Mouse (Mus musculus) heart, postnatal 10 days (tissue): ENCODE measurements around the gene Eln. TPM values are rescaled to one million over a fixed set of nuclear protein-coding genes. Genes with fewer than 3 reads are reported as not detected.

Source experiments
- DNase-seq, 2 experiments: peaks; one replicate each; pipeline ENCODE4 v3.0.0; 2021
- intact Hi-C: fragments of 180-260 bp; cut with DNase I; formaldehyde crosslinking; loops from one replicate; pipeline ENCODE4 v1.15.1; 2025
- total RNA-seq, 2 experiments: library from RNA; stranded (reverse); gene quantifications; 2 replicates each; pipeline ENCODE4 v1.2.3; 2021

The Eln gene
- 100 to 1,000 TPM; 610 to 981 TPM for total RNA-seq

DNA sequence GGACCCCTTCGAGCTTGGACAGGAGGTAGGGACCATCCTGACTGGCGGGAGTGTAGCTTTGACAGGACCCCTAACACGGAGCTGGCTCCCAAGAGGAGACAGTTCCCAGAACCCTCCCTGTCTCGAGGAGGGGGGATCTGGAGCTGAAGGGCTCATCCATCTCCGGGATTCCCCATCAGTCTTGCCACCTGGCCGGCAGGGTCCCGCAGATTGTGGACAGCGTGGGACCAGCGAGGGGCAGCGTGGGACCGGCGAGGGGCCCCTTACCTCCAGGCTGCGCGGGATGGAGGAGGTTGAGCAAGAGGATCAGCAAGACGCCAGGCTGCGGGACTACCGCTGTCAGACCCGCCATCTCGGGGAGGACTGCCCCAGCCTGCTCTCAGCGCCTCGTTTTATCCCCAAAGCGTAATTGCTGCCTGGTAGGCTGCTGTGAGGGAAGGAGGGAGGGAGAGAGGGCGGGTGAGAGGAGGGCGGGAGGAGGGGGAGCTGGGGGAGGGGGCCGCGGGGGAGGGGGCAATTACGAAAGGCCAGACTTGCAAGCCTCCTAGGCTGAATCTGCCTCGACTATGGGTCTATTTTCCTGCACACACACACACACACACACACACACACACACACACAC is at the start of gene Eln:
Gene Eln, minus strand, starts transcription at position 434 of the 622 bp plus-strand sequence.
- DNase-seq = peak; percentile 67 to 68
- intact Hi-C loops = loop anchor here (5.0 kb wide), 1 partner anchor 220 kb away; no protein-coding TSS in a partner anchor

DNA sequence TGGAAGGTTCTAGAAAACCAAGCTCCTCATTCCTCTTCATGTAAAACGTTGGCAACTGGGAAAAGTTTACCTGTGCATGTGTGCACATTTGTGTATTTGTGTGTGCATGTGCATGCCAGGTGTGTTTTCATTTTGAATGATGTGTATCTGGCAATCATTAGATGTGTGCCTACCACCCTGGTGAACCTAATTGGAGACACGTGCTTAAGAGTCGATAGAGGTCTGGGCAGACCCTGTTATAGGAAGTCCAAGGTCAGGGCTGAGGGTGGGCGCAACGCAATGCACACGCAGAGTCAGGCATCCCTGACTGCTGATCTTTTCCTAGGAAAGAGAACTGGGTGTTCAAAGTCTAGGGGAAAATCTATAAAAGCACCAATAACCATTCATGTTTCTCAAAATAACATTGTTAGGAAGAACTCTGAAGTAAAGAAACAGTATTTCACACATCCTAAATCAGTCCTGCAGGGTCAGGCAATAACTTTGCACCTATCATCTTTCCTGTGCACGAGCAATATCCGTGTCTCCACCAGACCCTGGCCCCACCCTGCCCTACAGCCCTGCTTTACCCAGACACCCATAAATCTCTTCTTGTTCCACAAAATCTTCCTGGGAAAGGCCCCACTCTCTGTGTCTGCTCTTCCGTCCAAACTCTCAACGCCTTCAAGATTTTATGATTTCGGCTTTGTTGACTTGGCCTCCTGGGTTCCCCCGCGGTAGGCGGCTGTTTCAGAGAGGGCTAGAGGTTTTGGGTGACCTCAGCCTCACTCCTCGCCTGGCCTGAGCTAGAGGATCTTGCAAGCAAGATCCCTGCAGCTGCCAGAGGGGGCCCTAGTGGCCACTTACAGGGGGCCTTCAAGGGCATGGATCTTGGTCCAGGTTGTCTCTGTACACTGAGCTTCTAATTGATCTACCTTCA is 43.2 kb upstream of the Eln start:
- intact Hi-C loops = no loop called here
- DNase-seq = no peak

GRCm38 (mm10) chr5:134788237-134788636 is 41.1 kb upstream of the Eln start:
- peak; percentile 88 to 89 for DNase-seq
- intact Hi-C loops = loop anchor here (5.0 kb wide), 1 partner anchor 79 kb away; no protein-coding TSS in a partner anchor

DNA sequence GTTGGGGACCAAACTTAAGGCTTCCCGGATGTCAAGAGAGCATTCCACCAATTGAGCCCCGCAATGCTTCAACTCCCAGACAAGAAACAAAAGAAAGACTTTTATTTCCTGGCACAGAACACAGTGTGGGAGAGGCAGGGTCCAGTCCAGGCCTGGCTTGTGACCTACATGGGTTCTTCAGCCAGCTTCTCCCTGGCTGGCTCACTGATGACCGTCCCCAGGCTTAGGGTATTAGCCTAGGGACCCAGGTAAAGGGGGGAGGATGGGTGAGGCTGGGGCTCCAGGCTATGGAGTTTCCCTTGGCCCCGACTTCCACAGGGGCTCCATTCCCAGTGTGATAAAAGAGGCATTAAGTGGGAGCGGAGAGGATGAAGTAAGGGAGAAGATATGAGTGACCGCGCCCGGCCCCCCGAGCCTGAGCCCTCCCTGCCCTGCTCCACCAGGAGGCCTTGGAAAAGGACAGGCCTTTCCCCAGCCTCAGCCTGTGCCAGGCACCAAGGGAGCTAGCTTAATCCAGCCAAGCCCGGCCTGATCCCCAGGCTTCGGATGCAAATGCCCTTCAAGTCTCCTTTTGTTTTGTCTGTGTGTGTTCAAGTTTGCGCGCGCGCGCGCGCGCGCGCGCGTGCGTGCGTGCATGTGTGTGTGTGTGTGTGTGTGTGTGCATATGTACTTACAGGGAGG is 38.7 kb upstream of the Eln start:
- DNase-seq = peak; percentile 58 to 59
- intact Hi-C loops = loop anchor here (5.0 kb wide), 1 partner anchor 81 kb away; no protein-coding TSS in a partner anchor

DNA sequence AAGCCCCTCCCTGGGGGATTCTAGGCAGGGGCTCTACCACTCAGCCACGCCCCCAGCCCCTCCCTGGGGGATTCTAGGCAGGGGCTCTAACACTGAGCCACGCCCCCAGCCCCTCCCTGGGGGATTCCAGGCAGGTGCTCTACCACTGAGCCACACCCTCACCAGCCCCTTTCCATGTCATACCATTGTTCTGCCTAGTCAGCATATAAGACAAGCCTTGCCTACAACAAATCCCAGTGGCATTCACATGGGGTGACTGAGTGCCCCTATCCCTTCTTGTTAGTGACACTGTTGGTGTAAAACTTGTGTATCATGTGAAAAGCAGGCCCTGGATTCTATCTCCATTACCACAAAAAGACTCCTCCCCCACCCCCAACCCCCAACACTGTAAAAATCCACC is 36.7 kb upstream of the Eln start:
- no peak for DNase-seq
- intact Hi-C loops = no loop called here

DNA sequence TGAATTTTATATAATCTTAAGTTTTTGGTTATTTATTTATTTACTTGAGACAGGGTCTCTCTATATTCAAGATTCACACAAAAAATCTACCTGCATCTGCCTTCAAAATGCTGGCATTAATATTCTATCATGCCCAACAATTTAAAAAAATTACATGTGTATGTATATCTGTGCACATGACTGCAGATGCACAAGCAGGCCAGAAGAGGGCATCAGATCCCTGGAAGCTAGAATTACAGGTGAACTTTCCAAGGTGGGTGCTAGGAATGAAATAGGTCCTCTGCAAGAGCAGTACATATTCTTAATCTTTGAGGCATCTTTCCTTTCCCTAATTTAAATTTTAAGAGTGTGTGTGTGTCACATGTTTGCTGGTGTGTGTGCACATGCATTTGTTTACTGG is 33.8 kb upstream of the Eln start:
- DNase-seq = no peak
- intact Hi-C loops = no loop called here

- no peak for DNase-seq
- intact Hi-C loops = no loop called here
Measured at GRCm38 (mm10) chr5:134780146-134780545, 33.0 kb upstream of the Eln start.

DNA sequence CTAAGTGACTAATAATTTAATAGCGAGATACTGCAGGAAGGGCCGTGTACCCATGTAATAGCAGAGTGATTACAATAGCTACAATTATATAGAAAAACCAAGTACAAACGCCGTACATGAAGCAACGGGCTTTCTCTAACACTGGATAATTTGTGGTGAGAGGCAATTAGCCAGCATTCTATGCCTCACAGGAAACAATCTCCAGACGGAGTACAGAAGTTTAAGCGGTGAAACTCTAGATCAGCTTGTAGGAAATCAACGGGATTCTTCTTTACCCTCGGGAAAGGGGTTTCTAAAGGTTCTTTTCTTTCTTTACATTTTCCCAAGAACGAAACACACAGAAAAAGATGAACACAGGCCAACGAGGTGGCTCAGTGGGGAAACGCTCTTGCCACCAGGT is 29.4 kb upstream of the Eln start:
- no peak for DNase-seq
- intact Hi-C loops = no loop called here

DNA sequence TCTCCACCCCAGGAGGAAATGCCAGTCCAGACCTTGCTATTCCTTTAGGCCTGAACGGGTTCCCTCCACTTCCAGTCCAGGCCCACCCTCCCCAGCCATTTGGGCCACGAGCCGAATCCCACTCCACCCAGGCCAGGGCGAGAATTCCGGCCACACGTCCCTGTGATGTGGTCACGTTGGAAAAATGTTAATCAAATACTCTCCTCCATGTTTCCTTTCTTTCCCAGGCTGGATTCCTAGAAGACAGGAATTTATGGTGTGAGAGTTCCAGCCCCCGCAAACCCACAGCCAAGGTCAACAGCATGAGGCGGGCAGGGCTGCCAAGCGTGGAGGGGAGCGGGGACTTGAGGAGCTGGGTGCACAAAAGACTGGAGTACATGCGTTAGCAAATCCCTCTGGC is 25.4 kb upstream of the Eln start:
- DNase-seq = peak; percentile 74 to 79
- intact Hi-C loops = no loop called here

- intact Hi-C loops = no loop called here
- DNase-seq = no peak
Measured at GRCm38 (mm10) chr5:134771750-134772149, 24.6 kb upstream of the Eln start.

GRCm38 (mm10) chr5:134769181-134769580 is 22.1 kb upstream of the Eln start:
- intact Hi-C loops = no loop called here
- no peak for DNase-seq

GRCm38 (mm10) chr5:134765441-134765840 is 18.3 kb upstream of the Eln start:
- peak; percentile 50 to 61 for DNase-seq
- intact Hi-C loops = no loop called here

- intact Hi-C loops = no loop called here
- peak; percentile 72 to 73 for DNase-seq
Measured at GRCm38 (mm10) chr5:134763326-134763725, 16.2 kb upstream of the Eln start.

DNA sequence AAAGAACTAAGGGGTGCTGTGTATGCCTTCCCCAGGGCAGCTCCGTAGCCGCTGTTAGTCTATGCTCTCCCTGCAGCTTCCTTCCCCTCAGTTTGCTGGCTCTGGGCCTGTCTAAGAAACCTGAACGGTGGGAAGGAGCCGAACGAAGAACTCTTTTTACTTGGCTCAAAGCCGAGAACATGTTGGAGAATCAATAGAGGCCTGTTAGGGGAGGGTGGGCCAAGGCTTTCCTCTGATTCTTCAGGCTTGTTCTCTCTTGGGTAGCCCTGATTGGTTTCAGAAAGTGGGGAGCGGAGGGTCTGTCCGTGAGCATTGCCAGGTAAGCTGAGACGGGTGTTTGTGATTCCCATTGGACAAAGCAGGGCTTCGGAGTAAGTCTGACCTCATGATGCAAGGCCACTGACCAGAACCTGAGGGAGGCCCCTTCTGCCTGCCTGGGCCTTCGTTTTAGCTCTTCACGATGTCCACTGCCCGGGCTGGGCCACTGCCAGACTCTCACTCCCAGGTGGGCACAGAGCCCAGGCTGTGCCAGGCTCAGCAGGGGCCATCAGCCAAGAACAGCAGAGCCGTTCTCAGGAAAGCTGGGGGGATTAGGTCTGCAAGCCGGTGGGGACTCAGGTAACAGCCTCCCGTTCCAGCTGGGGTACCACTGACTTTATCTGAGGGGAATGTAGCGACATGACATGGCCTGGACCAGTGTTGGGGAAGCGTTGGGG is 14.4 kb upstream of the Eln start:
- peak; percentile 84 to 89 for DNase-seq

DNA sequence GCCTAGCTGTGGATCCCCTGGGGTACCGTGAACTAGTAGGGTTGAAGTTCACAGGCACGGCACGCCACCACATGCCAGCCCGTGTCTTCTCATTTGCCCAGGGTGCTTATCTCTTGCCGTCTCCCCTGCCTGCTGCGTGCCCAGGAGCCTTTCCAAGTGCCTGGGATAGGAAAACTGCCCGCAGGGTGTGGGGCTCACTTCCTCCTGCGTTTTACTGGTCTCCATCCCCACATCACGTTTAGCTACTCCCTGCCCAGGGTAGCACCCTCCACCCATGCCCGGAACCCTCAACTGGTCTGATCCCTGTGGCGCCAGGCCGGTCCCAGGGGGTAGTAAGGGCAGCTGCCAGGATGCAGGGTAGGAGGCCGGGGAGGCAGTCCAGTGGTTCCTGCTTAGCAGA is 8.9 kb upstream of the Eln start:
- intact Hi-C loops = no loop called here
- no peak for DNase-seq

More for the DNA sequence above, 14.4 kb upstream of the Eln start:
- intact Hi-C loops = no loop called here

GRCm38 (mm10) chr5:134754096-134754495 is 7.0 kb upstream of the Eln start:
- intact Hi-C loops = no loop called here
- no peak for DNase-seq

GRCm38 (mm10) chr5:134750469-134750868 is 3.3 kb upstream of the Eln start:
- DNase-seq = no peak
- intact Hi-C loops = no loop called here

GRCm38 (mm10) chr5:134747947-134748618 is 960 bp upstream of the Eln start:
- peak; percentile 84 to 88 for DNase-seq
- intact Hi-C loops = loop anchor here (1.0 to 5.0 kb wide), 2 partner anchors 152 to 219 kb away; no protein-coding TSS in a partner anchor

GRCm38 (mm10) chr5:134747512-134747893 is 380 bp upstream of the Eln start:
- intact Hi-C loops = loop anchor here (5.0 kb wide), 1 partner anchor 220 kb away; no protein-coding TSS in a partner anchor

DNA sequence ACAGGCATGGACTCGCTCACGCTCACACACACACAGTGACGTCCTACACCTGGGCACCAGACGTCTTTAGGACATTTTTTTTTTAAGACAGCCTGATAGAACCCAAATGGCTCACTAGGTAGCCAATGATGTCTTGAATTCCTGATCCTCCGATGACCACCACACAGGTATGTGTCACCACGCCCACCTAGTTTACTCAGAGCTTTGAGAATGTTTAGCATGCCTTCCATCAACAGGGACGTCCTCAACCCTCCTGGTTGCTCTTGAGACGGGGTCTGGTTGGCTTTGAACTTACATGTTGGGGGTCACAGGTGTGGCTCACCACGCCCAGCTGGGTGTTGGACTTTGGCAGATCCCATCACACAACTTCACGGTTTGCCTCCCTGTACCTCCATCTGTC is 922 bp downstream of the Eln start:
- intact Hi-C loops = loop anchor here (5.0 kb wide), 1 partner anchor 221 kb away; no protein-coding TSS in a partner anchor
- no peak for DNase-seq

More at GRCm38 (mm10) chr5:134747512-134747893, 380 bp upstream of the Eln start:
- DNase-seq = peak; percentile 95
